Mouse (Mus musculus): ENCODE measurements at regions not wholly inside any gene's neighbourhood (a gene's known extent, or its start where the extent isn't known, plus 50 kb on each side); places are given as distances from the start of the nearest gene placed in this dataset.
A peak's percentile ranks its signal among the peaks of the same experiment; 100 is the strongest.

DNA sequence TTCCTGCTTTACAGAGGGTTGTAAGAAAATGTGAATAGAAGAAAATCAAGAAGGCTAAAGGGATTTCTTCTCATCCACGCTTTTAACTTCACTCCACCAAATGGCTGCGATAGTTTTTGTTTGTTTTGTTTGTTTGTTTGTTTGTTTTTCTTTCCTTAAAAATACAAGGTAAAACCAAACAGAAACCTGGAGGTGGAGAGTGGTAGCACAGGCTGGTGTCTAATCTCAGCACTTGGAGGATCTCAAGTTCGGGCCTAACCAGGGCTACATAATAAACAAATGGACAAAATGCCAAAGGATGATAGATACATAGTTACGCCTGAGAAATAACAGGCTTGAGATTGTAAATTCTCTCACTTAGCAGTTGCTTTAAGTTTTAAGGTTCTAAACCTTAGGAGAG, 50.8 kb upstream of the Mboat1 start:
- Histone ChIP-seq H3K4me2 (no peak overlapping the region; the same call in 1 of the 2 replicates), H3K27ac (no peak overlapping the region), H3K4me1 (peaks cover 6% of the 10 kb centered on the region; the same call in 1 of the 2 replicates), H3K9ac (no peak overlapping the region), H3K36me3 (no peaks in the 10 kb centered on the region), H3K9me3 (replicated peaks) (no peaks in the 10 kb centered on the region), H3K4me3 (replicated peaks) (no peak overlapping the region), H3K27me3 (no peaks in the 10 kb centered on the region)
- ATAC-seq (replicated peaks; ENCODE audit: low FRiP score) = no peak
- 48% methylated on average over 4 of the region's 4 CpGs for WGBS

DNA sequence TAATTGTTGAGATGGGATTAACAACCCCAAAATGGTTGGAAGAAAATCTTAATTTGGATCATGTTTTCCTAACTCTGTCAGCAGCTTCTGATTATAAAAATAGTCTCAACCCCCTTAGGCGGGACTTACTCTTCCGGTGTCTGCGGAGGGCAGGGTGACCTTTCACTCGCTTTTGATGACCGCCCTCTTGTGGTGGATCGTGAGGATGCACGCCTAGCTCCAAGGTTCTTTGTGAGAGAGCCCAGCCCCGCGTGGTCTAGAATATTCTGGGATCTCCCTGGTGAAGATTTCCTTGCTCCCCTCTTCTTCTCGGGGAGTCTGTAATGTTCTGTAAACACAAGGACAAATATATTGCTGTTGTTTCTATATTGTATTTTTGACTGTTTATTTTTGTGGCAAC, 51.3 kb upstream of the Mboat1 start:
- Histone ChIP-seq H3K27me3 (no peaks in the 10 kb centered on the region), H3K36me3 (no peaks in the 10 kb centered on the region), H3K9me3 (replicated peaks) (no peaks in the 10 kb centered on the region), H3K4me3 (replicated peaks) (no peak overlapping the region), H3K27ac (no peak overlapping the region), H3K4me1 (peaks cover 8% of the 10 kb centered on the region; the same call in 1 of the 2 replicates), H3K9ac (no peak overlapping the region), H3K4me2 (peak overlapping the region; percentile 23; the same call in 1 of the 2 replicates)
- WGBS = 2% methylated on average over 10 of the region's 10 CpGs
- ATAC-seq (replicated peaks; ENCODE audit: low FRiP score) = peak; percentile 74; the same call in 1 of the 2 replicates

DNA sequence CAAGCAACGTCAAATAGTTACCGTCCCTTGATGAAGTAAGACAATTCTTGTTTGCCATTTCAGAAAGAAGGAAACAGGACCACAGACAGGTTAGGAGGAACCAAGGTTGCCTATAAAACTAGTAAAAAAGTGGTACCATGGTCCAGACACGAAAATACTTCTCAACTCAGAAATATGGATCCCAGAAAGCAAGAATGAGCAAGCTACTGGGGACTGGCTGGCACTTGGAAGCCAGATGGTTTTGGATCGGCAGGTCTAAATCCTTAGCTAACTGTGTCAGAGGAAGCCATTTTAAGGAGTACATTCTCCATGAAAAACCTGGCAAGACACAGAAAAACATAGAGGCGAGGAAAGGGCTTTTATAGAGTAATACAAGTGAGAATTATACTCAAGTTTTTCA, 51.9 kb upstream of the Mboat1 start:
- Histone ChIP-seq H3K36me3 (no peaks in the 10 kb centered on the region), H3K27me3 (no peaks in the 10 kb centered on the region), H3K27ac (no peak overlapping the region), H3K4me1 (peaks cover 8% of the 10 kb centered on the region; the same call in 1 of the 2 replicates), H3K4me2 (no peak overlapping the region), H3K9me3 (replicated peaks) (no peaks in the 10 kb centered on the region), H3K4me3 (replicated peaks) (no peak overlapping the region), H3K9ac (no peak overlapping the region)
- no peak for ATAC-seq (replicated peaks; ENCODE audit: low FRiP score)
- WGBS = 79% methylated on average over 5 of the region's 5 CpGs

DNA sequence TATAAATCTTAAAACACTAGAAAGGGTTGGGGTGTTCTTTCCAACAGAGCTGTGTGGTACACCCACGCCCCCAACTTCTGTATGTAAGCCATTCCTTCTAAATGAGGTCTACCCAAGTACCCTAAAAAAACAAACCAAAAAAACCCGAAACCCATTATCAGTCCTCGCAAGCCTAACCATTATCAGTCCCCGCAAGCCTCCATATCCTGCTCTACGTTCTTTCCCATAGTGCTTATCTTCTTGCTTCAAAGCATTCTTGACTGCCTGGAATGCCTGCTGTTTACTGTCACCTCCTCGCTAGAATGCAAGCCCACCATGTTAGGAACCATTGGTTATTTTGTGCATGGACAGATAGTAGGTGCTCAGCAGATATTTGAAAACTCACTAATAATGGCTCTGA, 52.3 kb upstream of the Mboat1 start:
- Histone ChIP-seq H3K27me3 (no peaks in the 10 kb centered on the region), H3K36me3 (no peaks in the 10 kb centered on the region), H3K4me2 (no peak overlapping the region), H3K27ac (no peak overlapping the region), H3K4me3 (replicated peaks) (no peak overlapping the region), H3K9me3 (replicated peaks) (no peaks in the 10 kb centered on the region), H3K9ac (no peak overlapping the region), H3K4me1 (peaks cover 8% of the 10 kb centered on the region; the same call in 1 of the 2 replicates)
- 78% methylated on average over 6 of the region's 6 CpGs for WGBS
- no peak for ATAC-seq (replicated peaks; ENCODE audit: low FRiP score)

DNA sequence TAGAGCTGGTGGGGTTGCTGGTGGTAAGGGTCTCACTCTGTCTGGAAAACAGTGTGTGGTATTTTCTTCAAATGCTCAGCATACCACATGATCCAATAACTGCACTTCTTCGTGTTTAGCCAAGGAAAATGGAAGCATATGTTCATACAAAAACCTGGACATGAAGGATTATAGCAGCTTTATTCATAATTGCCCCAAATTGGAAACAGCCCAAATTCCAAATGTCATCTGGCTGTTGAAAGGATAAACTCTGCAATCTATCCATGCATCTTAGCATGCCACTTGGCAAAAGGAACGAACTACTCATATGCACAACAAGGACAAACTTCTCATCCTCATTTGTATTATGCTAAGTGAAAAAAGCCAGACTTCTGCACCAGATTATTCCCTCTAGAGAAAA, 53.5 kb upstream of the Mboat1 start:
- no peak for ATAC-seq (replicated peaks; ENCODE audit: low FRiP score)
- no peaks in the 10 kb centered on the region for H3K27me3 ChIP-seq
- no peak overlapping the region for H3K4me2 ChIP-seq
- H3K4me3 ChIP-seq (replicated peaks) = no peak overlapping the region
- no peaks in the 10 kb centered on the region for H3K9me3 ChIP-seq (replicated peaks)
- H3K4me1 ChIP-seq = peaks cover 8% of the 10 kb centered on the region; the same call in 1 of the 2 replicates
- no peak overlapping the region for H3K27ac ChIP-seq
- 90% methylated on average over 2 of the region's 2 CpGs for WGBS
- H3K36me3 ChIP-seq = no peaks in the 10 kb centered on the region
- no peak overlapping the region for H3K9ac ChIP-seq

DNA sequence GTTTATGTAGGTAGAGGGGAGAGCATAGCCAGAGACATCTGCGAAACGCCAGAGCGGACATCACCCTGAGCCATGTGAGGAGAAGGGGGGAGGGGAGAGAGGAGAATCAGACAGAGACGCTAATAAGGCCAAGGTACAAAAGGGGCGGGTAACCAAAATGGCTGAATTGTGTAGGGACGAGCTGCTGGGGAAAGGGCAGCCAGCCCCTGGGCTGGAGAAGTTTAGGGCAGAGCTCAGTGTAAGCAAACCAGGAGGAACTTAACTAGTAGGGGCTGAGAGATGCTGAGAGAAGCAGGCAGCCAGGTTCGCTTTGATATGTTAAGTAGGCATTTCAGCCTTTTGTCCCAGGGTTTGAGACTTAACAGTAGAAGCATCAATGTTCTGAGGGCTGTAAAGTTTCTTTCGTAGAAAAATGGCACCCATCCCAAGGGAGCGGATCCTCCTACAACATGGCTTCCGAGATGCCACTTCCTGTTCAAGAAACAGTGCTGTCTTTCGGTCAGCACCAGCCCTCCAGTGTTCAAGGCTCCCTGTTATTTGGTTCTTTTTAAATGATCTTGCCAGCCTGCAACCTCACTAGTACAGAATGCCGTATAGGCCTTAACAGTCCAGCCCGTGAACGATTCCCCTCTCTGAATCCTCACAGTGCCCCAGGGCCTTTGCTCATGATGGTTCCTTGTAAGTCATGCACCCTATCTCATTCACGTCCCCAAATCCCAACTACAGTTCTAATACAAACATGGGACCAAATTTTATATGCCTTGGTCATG, 55.4 kb upstream of the Mboat1 start:
- Histone ChIP-seq H3K27me3 (no peaks in the 10 kb centered on the region), H3K27ac (no peak overlapping the region), H3K36me3 (no peaks in the 10 kb centered on the region), H3K9ac (no peak overlapping the region), H3K4me2 (peak overlapping the region; percentile 8; the same call in 1 of the 2 replicates), H3K4me3 (replicated peaks) (no peak overlapping the region), H3K4me1 (peaks cover 8% of the 10 kb centered on the region; the same call in 1 of the 2 replicates), H3K9me3 (replicated peaks) (no peaks in the 10 kb centered on the region)
- WGBS = 61% methylated on average over 15 of the region's 15 CpGs
- ATAC-seq (replicated peaks; ENCODE audit: low FRiP score) = no peak

DNA sequence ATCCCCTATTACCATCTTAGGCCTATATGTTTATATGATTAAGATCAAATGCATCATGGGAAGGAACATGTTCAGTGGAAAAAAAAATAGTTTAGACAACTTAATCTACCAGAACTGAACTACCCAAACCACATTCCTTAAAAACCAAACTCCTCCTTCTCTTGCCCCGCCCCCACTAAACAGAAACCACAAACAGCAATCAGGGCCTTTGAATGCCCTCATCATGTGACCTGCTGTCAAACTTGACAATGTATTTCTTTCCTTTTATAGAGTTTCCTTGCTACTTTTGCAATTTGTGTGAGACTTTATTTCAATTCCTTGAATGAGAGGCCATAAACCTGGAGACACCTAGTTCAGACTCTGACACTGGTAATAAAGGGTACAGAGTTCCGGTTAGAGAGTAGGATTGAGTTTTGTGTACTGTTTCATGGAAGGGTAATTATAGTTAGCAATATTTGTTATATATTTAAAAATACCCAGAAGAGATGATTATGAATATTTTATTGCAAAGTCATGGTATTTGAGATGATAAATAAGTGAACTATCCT, 61.7 kb upstream of the Mboat1 start:
- H3K9ac ChIP-seq = no peak overlapping the region
- no peaks in the 10 kb centered on the region for H3K36me3 ChIP-seq
- H3K9me3 ChIP-seq (replicated peaks) = no peaks in the 10 kb centered on the region
- no peaks in the 10 kb centered on the region for H3K27me3 ChIP-seq
- 77% methylated on average over 2 of the region's 2 CpGs for WGBS
- no peak for ATAC-seq (replicated peaks; ENCODE audit: low FRiP score)
- H3K4me2 ChIP-seq = no peak overlapping the region
- H3K4me3 ChIP-seq (replicated peaks) = no peak overlapping the region
- H3K4me1 ChIP-seq = no peaks in the 10 kb centered on the region
- no peak overlapping the region for H3K27ac ChIP-seq

DNA sequence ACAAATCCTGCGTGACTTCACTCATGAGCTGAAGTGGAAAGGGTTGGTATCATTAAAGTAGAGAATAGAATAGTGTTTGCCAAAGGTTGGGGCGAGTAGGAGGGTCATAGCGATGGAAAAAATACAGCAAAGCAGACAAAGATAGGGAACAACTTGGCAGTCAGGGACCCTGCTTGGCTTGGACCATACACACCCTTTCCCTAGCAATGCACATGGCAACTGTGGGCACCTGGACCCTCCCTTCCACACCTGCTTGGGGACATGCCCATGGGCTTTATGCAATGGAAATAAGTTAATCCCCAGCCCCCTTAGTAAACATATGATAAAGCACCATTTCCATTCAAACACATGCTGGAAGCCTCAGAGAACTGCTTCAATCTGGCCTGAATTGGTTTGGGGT, 62.2 kb upstream of the Mboat1 start:
- Histone ChIP-seq H3K27ac (no peak overlapping the region), H3K4me3 (replicated peaks) (no peak overlapping the region), H3K36me3 (no peaks in the 10 kb centered on the region), H3K4me2 (no peak overlapping the region), H3K9ac (no peak overlapping the region), H3K4me1 (no peaks in the 10 kb centered on the region), H3K9me3 (replicated peaks) (no peaks in the 10 kb centered on the region), H3K27me3 (no peaks in the 10 kb centered on the region)
- 86% methylated on average over 3 of the region's 3 CpGs for WGBS
- no peak for ATAC-seq (replicated peaks; ENCODE audit: low FRiP score)

DNA sequence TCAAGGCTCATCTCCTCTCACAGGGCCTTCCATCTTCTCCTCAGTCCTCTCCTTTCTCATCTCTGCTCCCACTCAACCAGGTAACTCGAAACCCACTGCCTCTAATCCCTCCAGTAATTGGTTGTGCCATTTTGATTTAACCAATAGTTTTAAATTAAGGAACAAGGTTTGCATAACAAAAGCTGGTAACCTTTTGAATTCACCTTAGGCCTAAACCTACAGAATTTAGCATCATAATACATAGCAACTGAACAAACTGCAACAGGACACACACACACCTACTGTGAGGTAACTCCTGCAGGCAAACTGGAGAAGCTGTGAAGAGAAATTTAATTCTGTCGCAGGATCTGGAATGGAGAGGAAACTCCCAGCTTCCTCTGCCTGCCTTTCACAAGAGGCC, 66.9 kb upstream of the Mboat1 start:
- H3K4me1 ChIP-seq = no peaks in the 10 kb centered on the region
- H3K9ac ChIP-seq = no peak overlapping the region
- no peak overlapping the region for H3K4me3 ChIP-seq (replicated peaks)
- no peaks in the 10 kb centered on the region for H3K9me3 ChIP-seq (replicated peaks)
- H3K36me3 ChIP-seq = no peaks in the 10 kb centered on the region
- no peak for ATAC-seq (replicated peaks; ENCODE audit: low FRiP score)
- H3K4me2 ChIP-seq = no peak overlapping the region
- no peaks in the 10 kb centered on the region for H3K27me3 ChIP-seq
- 70% methylated on average over 2 of the region's 2 CpGs for WGBS
- H3K27ac ChIP-seq = no peak overlapping the region

DNA sequence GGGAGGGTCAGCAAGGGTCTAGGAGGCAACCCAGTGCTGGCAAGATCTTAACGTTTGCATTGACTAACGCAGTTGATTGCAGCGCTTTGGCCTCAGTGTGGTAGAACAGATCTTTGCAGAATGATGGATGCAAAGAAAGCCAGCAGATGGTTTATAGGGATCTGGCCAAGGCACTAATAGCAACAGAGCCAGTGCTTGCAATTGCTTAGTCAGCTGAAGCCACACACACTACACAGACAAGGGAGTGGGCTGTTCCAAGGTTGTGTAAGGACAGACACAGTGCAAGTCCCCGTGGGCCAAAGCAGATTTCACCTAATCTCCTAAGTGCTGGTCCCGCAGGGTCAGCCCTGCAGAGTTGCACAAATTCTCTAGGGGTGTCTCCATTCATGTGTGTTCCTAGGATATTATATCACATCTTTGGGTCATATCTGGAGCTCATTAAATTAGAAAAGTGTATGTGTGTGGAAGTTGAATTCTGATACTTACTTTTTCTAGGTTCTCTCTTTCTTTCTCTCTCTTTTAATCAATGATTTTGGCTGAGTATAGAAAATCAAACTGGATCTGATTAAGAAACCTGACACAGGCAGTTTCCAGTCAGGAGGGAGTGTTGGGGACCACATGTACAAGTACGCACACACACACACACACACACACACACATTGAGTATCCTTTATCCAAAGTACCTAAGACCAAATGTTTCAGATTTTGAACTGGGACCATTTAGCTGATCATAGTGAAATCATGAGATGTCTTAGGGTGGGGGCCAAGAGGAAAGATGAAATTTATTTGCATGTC, 68.5 kb upstream of the Mboat1 start:
- Histone ChIP-seq H3K36me3 (no peaks in the 10 kb centered on the region), H3K27ac (no peak overlapping the region), H3K4me3 (replicated peaks) (no peak overlapping the region), H3K9ac (no peak overlapping the region), H3K9me3 (replicated peaks) (no peaks in the 10 kb centered on the region), H3K4me2 (no peak overlapping the region), H3K27me3 (no peaks in the 10 kb centered on the region), H3K4me1 (no peaks in the 10 kb centered on the region)
- 58% methylated on average over 6 of the region's 6 CpGs for WGBS
- ATAC-seq (replicated peaks; ENCODE audit: low FRiP score) = no peak

DNA sequence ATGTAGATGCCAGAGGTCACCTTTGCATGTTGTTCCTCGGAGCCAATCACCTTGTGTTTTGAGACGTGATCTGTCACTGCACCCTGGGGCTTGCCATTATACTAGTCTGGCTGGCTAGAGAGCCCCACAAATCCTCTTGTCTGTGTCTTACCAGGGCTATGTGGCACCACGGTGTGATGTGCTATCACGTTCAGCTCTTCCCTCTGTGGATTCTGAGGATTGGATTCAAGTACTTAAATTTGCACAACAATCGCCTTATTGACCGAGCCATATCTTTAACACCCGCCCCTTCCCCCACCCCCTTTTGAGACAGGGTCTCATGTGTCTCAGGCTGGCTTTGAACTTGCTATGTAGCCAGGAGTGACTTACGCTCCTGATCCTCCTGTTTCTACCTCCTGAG, 70.8 kb upstream of the Mboat1 start:
- Histone ChIP-seq H3K4me2 (no peak overlapping the region), H3K4me3 (replicated peaks) (no peak overlapping the region), H3K27ac (no peak overlapping the region), H3K27me3 (no peaks in the 10 kb centered on the region), H3K9me3 (replicated peaks) (no peaks in the 10 kb centered on the region), H3K4me1 (no peaks in the 10 kb centered on the region), H3K36me3 (no peaks in the 10 kb centered on the region), H3K9ac (no peak overlapping the region)
- no peak for ATAC-seq (replicated peaks; ENCODE audit: low FRiP score)
- 60% methylated on average over 8 of the region's 8 CpGs for WGBS

DNA sequence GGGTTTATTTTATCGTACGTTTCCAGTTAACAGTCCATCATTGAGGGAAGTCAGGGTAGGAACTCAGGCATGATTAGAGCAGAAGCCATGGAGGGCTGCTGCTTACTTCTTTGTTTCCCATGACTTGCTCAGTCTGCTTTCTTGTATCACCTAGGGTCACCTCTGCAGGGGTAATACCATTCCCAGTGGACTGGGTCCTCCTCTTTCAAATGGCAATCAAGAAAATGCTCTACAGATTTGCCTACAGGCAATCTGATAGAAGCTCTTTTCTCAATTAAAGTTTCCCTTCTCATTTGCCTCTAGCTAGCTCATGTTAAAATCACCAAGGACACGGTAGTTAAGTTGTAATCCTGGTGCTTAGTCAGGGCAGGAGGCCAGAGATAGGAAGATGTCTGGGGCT, 72.5 kb upstream of the Mboat1 start:
- H3K9me3 ChIP-seq (replicated peaks) = no peaks in the 10 kb centered on the region
- no peak for ATAC-seq (replicated peaks; ENCODE audit: low FRiP score)
- no peak overlapping the region for H3K9ac ChIP-seq
- no peaks in the 10 kb centered on the region for H3K36me3 ChIP-seq
- H3K27me3 ChIP-seq = no peaks in the 10 kb centered on the region
- no peak overlapping the region for H3K4me3 ChIP-seq (replicated peaks)
- H3K4me1 ChIP-seq = no peaks in the 10 kb centered on the region
- no peak overlapping the region for H3K4me2 ChIP-seq
- H3K27ac ChIP-seq = no peak overlapping the region
- 81% methylated on average over 3 of the region's 3 CpGs for WGBS
